Mouse (Mus musculus) adrenal gland, postnatal 36 days (tissue): ENCODE measurements around the gene Ccdc142. TPM values are rescaled to one million over a fixed set of nuclear protein-coding genes. Genes with fewer than 3 reads are reported as not detected.
A peak's percentile ranks its signal among the peaks of the same experiment; 100 is the strongest.

Experiments used
- DNase-seq, 2 experiments: peaks; one replicate each; pipeline ENCODE4 v3.0.0; 2021; ENCODE audit warnings: mixed read lengths in 1 of 2
- microRNA-seq: library from miRNA; unstranded; fragments of <30 nt; microRNA quantifications from one replicate; pipeline ENCODE4 v1.2.0, GENCODE M21; 2021
- total RNA-seq, 2 experiments: library from RNA; stranded (reverse); gene quantifications; 2 replicates each; pipeline ENCODE4 v1.2.3; 2021

The Ccdc142 gene
- total RNA-seq, 2 experiments from 2014 or later: 3.6 to 4.1 TPM

DNA sequence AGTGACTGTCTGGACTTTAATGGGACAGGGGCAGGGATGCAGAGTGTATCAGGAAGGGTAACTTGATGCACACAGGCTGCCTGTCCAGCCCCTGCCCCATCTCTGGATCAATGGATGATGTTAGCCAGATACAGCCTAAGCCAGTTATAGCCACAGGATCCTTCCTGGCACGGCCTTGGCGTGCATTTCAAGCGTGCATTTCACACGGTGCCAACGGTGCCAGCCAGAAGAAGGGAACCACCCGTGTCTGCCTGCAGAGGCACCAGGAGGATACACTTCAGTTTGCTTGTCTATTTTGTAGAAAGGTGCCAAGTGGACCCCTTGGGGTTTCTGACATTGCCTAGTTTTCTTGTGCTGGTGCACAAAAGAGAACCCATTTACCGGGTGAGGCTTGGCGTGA is 38.6 kb downstream of the Ccdc142 start:
- no peak for DNase-seq

DNA sequence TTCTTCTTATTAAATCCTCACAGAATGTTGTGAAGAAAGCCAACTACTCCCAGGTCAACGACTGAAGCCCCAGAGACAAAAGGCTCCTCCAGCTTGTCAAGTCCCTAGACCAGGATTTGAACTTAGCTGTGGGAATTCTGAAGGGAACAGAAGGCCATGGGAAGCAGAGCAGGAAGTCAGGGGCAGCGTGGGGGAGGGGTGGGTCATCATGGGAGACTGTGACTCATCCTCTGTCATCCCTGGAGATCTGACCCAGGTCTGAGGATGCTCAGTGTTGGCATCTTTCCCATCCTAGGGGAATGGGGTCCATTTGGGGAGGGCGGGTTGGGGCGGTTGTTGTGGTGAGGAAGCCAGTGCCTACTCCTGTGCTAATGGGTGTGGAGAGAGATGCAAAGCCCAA is 40.2 kb downstream of the Ccdc142 start:
- no peak for DNase-seq

DNA sequence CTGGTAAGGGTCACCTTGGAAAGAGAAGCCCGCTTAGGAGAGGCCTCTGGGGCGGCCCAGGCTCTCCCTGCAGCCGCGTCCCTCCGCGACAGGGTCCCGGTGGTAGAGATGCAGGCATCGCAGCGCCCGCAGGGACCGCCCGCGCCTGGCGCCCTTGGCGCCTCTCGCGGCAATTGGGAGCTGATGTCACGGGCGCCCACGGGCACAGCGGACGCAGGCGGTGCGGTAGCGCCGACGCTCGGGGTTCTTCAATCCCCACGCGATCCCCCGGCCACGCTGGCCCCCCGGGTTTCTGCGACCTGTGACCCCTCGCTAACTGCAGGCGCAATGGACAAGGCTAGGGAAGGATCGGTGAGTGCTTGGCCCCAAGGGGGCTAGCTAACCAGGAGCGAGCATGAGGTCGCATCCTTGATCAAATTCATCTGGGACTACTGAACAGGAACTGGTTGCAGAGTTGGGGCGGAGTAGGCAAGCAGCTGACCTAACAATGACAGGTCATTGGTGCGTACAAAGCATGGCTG is 40.9 kb downstream of the Ccdc142 start:
- peak in 1 of 2 experiments; percentile 18 for DNase-seq

DNA sequence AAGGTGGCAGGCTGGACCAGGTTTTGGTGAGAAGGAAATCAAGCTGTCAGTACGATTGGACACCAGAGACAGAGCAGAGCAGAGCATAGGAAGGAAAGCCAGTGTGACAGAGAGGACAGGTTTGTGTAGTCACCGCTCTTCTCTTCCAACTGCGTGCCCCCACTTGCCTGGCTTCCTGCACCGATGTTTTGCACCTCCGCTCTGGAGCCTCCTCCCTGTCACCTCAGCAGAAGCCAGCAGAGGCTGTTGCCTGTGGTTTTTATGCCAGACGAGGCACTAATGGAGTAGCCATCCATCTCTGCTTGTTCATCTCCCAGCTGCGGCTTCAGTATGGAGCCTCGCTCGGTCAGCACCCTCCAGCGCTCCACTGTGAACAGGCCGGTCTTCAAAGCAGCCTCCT is 41.5 kb downstream of the Ccdc142 start:
- no peak for DNase-seq

DNA sequence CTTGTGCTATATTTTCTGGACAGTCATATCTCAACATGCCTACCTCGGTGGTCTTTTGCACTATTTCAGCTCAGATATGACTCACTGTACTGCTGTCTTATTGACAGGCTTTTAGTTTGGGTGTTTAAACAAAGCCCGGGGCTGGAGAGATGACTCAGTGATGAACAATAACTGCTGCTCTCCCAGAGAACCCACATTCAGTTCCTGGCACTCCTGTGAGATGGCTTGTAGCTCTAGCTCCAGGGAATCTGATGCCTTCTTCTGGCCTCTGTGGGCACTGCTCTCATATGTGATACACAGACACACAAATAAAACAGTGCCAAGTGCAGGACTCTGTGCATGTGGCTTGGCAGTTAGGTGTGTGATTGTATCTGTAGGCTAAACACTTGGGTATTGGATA is 43.8 kb downstream of the Ccdc142 start:
- DNase-seq: no peak

DNA sequence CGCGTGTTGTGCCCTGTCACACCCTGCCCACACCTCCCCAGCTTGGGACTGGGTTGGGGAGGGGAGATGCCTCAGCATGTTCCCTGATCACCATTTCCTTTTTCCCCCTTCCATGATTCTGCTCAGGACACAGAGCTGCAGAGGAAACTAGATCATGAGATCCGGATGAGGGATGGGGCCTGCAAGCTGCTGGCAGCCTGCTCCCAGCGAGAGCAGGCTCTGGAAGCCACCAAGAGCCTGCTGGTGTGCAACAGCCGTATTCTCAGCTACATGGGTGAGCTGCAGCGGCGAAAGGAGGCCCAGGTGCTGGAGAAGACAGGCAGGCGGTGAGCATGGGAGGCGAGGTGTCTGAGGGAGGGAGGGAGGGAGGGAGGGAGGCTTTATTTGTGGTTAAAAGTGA is 44.4 kb downstream of the Ccdc142 start:
- DNase-seq: no peak

DNA sequence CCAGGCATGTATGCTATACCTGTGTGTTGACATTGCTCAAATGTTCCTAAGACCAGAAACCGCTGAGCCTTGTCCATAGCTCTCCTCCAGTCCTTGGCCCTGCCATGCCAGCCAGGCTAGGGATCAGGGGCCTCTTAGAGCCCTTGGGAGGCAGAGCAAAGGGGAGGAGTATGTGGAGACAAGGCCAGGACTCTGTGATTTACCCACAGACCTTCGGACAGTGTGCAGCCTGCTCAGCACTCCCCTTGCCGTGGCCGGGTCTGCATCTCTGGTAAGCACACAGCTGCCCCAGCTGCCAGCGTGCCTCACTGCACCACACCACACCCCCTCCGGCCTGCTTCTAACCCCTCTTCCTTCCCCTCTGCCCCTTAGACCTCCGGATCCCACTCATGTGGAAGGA is 45.9 kb downstream of the Ccdc142 start:
- DNase-seq: peak; percentile 56 to 59

DNA sequence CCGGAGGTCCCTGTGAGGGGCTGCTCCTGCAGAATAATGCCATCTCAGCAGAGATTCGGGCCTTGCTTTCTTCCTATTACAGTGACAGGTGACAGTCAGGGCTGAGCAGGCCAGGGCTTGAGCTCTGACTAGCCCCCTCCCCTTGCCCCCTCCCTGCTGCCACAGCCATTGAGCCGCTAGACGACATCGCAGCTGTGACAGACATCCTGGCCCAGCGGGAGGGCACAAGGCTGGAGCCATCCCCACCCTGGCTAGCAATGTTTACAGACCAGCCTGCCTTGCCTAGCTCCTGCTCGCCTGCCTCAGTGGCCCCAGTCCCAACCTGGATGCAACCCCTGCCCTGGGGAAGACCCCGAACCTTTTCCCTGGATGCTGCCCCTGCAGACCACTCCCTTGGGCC is 50.3 kb downstream of the Ccdc142 start:
- no peak for DNase-seq

DNA sequence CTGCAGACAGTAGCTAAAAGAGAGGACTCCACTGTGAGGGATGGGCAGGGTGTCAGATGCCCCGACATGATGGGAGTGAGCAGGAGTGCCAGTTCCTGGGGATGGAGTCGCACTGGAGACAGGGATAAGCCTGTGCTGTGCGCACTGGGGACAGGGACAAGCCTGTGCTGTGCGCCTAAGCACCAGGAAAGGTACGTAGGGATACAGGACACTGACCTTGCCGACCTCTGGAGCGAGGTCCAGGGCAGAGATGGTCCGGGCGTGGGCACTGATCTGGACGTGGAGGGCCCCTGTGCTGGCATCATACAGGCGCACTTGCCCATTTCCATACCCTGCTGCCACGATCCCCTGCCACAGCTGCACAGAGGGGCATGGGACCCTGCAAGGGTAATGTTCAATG is 51.6 kb downstream of the Ccdc142 start:
- no peak for DNase-seq

DNA sequence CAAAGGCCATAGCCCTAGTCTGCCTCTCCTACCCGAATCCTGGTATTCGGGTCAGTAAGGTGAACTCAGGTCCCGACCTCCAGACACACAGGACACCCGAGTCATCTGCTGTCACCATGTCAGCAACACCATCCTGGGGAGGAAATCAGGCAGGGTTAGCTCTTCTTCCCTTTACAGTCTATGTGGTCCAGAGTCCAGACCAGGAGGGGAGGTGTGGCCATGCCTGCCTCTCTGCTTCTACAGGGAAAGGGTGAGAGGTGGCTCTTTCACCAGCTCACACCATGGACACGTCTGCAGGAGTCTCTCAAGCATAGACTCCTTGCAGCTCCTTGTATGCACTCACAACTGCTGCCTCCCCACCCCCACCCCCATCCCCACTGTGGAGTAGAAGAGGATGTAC is 52.1 kb downstream of the Ccdc142 start:
- no peak for DNase-seq

DNA sequence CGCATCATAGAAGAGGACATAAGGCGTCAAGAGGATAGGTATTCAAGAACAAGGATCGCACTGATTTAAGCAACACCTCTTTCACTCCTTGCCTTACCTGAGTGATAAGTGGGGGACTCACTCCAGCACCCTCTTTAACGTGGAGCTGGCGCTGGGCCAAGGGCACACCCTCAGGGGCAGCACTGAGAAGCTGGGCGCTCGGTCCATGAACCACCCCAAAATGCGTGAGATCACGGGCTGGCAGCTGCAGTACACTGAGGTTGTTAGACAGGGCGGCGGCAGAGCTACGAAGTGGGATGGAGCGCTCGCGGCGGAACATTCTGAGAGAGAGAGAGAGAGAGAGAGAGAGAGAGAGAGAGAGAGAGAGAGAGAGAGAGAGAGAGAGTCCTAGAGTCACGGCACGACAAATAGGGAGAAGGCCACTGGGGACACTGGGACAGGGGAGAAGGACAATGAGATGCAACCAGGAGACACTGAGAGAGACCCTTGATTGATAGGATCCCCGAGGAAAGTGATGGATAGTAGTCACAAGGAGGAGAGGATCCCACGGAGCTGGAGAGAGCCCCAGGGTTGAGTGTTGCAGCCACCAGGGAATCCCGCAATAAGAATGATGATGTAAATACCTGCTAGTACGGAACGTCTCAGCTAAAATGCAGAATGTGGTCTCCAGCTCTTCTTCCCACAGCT is 54.3 kb downstream of the Ccdc142 start:
- no peak for DNase-seq

DNA sequence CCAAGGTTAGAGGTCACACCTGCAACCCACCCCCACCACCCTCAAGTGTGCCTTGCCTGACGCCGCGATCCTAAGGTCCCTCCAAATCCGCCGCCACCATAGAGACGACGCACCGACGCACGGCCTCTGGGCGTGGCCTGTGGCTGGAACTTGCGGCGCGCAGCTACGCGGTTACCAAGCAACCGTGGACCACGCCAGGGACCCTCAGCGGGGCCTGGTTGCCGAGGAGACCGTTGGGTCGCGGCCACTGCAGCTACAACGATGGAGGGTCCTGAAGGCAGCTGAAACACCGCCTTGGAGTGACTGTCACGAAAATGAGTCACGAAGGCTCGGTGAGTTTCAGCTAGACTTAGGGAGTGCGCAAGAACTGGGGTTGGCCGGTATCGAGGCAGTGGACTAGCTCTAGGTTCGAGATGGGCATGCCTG is 54.9 kb downstream of the Ccdc142 start, which contains the start of the genes Wdr54 and 1700003E16Rik:
Gene Wdr54, minus strand, starts transcription at position 139 of the 426 bp plus-strand sequence.
Gene 1700003E16Rik, plus strand, starts transcription at position 146 of the 426 bp plus-strand sequence.
- DNase-seq: peak; percentile 75 to 79

Small RNA genes lying within 50 kb of the gene (microRNA-seq; reads per million reads assigned to microRNA genes)
- gene Mir3470a: not detected

Other genes with a start within 250 kb of the Ccdc142 start
- under 1 TPM; 0.66 to 0.69 TPM for gene Sema4f, start 161.8 kb upstream of the Ccdc142 start, total RNA-seq
- gene M1ap, start 154.7 kb upstream of the Ccdc142 start, total RNA-seq: under 1 TPM in 1 of 2 experiments, not detected in 1; 0.13 TPM
- gene Dok1, start 68.1 kb upstream of the Ccdc142 start, total RNA-seq: 10 to 100 TPM in 1 of 2 experiments, 1 to 10 TPM in 1; 9.9 to 13.8 TPM
- 1 to 10 TPM; 3.3 to 3.5 TPM for gene Loxl3, start 67.4 kb upstream of the Ccdc142 start, total RNA-seq
- gene Aup1, start 47.1 kb upstream of the Ccdc142 start, total RNA-seq: 100 to 1,000 TPM; 173 to 185 TPM
- gene Htra2, start 46.3 kb upstream of the Ccdc142 start, total RNA-seq: 10 to 100 TPM; 51.8 to 58.4 TPM
- 1 to 10 TPM; 2.0 to 2.9 TPM for gene Dqx1, start 43.8 kb upstream of the Ccdc142 start, total RNA-seq
- 1 to 10 TPM; 7.5 to 8.9 TPM for gene Tlx2, start 31.3 kb upstream of the Ccdc142 start, total RNA-seq
- 10 to 100 TPM; 30.9 to 38.9 TPM for gene Pcgf1, start 23.7 kb upstream of the Ccdc142 start, total RNA-seq
- gene Lbx2, start 15.2 kb upstream of the Ccdc142 start, total RNA-seq: 10 to 100 TPM in 1 of 2 experiments, 1 to 10 TPM in 1; 7.9 to 15.5 TPM
- 1 to 10 TPM; 5.2 to 5.9 TPM for gene Gm42688, start within 50 bp of the Ccdc142 start, total RNA-seq
- gene Mrpl53, start 7.4 kb downstream of the Ccdc142 start, total RNA-seq: 100 to 1,000 TPM; 103 to 109 TPM
- 10 to 100 TPM; 58.3 to 77.1 TPM for gene Mogs, start 13.9 kb downstream of the Ccdc142 start, total RNA-seq
- gene Wbp1, start 20.0 kb downstream of the Ccdc142 start, total RNA-seq: 10 to 100 TPM; 69.8 to 90.1 TPM
- 10 to 100 TPM; 22.4 to 25.2 TPM for gene Ino80b, start 23.8 kb downstream of the Ccdc142 start, total RNA-seq
- gene Rtkn, start 33.9 kb downstream of the Ccdc142 start, total RNA-seq: 10 to 100 TPM in 1 of 2 experiments, 1 to 10 TPM in 1; 5.1 to 14.0 TPM
- 1 to 10 TPM; 1.8 to 3.1 TPM for gene Wdr54, start 54.8 kb downstream of the Ccdc142 start, total RNA-seq
- under 1 TPM; 0.43 to 0.66 TPM for gene 1700003E16Rik, start 54.8 kb downstream of the Ccdc142 start, total RNA-seq
- gene Dctn1, start 64.3 kb downstream of the Ccdc142 start, total RNA-seq: 100 to 1,000 TPM; 127 to 132 TPM
- gene Slc4a5, start 118.2 kb downstream of the Ccdc142 start, total RNA-seq: under 1 TPM; 0.07 to 0.17 TPM
- gene Mthfd2, start 224.3 kb downstream of the Ccdc142 start, total RNA-seq: 10 to 100 TPM; 19.1 to 40.5 TPM
- 10 to 100 TPM; 76.4 to 78.4 TPM for gene Mob1a, start 224.4 kb downstream of the Ccdc142 start, total RNA-seq
- gene Bola3, start 247.5 kb downstream of the Ccdc142 start, total RNA-seq: 100 to 1,000 TPM; 177 to 218 TPM